Mouse (Mus musculus) lung, embryonic 15.5 days (tissue): ENCODE data around the gene Jsrp1. TPM values are rescaled to one million over a fixed set of nuclear protein-coding genes. Genes with fewer than 3 reads are reported as not detected.

ENCODE experiments used
- ATAC-seq: fragments of 200-750 bp; cut with Nextera tagmentation; 2 replicates; pipeline ENCODE4 v1.8.0; 2017; ENCODE audit warnings: moderate number of reproducible peaks, borderline replicate concordance; ENCODE audit not compliant: low FRiP score, low TSS enrichment; ENCODE audit errors: extremely low read depth
- H3K27ac ChIP-seq: fragments of 300-500 bp; sonication (generic); 2 replicates; pipeline ENCODE4 v1.5.1; 2015; ENCODE audit warnings: moderate library complexity, mild to moderate bottlenecking, inconsistent platforms
- H3K27me3 ChIP-seq: fragments of 300-500 bp; sonication (generic); 2 replicates; pipeline ENCODE4 v1.6.1; 2015; ENCODE audit warnings: inconsistent platforms
- H3K36me3 ChIP-seq: fragments of 300-500 bp; sonication (generic); 2 replicates; pipeline ENCODE4 v1.6.1; 2015; ENCODE audit warnings: inconsistent platforms
- H3K4me1 ChIP-seq: fragments of 300-500 bp; sonication (generic); 2 replicates; pipeline ENCODE4 v1.6.1; 2015; ENCODE audit warnings: inconsistent platforms
- H3K4me2 ChIP-seq: fragments of 300-500 bp; sonication (generic); 2 replicates; pipeline ENCODE4 v1.6.1; 2015; ENCODE audit warnings: inconsistent platforms, mild to moderate bottlenecking, moderate library complexity
- H3K4me3 ChIP-seq: fragments of 300-500 bp; sonication (generic); 2 replicates; pipeline ENCODE4 v1.5.1; 2015; ENCODE audit warnings: mild to moderate bottlenecking, inconsistent platforms
- H3K9ac ChIP-seq: fragments of 300-500 bp; sonication (generic); 2 replicates; pipeline ENCODE4 v1.6.1; 2015; ENCODE audit warnings: inconsistent platforms
- H3K9me3 ChIP-seq: fragments of 300-500 bp; sonication (generic); 2 replicates; pipeline ENCODE4 v1.6.1; 2016; ENCODE audit warnings: inconsistent platforms
- WGBS: fragments of 180-500 bp; shearing (Covaris S2); methylation state at CpG from one replicate; pipeline ENCODE4 v1.1.7; 2015; 5-methylcytosine and 5-hydroxymethylcytosine counted together
- microRNA counts: library from miRNA; unstranded; fragments of <30 nt; microRNA quantifications from one replicate; lab custom pipeline; 2016
- microRNA-seq: library from miRNA; unstranded; fragments of <30 nt; microRNA quantifications from one replicate; pipeline ENCODE4, GENCODE M21; 2016
- polyA plus RNA-seq: library from polyadenylated mRNA; unstranded; fragments of >200 nt; fragmentation: Nextera tagmentation; extraction: Ambion mirVana; gene quantifications from 2 replicates; pipeline ENCODE4 v1.2.1, GENCODE M21; 2015

The Jsrp1 gene
- polyA plus RNA-seq, 1 experiment from 2014 or later = 0.74 TPM

DNA sequence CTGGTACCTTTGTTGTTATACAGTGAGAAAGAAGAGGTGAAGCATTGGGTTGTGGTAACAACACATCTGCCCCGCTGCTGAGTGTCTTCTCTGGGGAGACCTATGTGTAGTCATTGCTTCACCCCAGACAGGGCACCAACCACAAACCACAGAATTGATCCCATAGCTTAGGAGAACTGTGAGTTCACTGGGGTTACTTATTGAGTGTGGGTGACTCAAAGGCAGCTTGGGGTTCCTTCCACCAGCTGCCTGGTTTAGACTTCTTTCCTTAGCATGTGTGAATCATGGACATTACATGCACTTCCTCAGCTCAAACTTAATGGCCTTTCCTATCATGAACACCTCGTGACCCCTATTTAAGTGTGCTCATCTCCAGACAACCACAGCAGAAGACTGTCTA is 49.8 kb downstream of the Jsrp1 start:
- no peak overlapping the region for H3K9ac ChIP-seq
- H3K36me3 ChIP-seq = peaks cover 31% of the 10 kb centered on the region
- H3K9me3 ChIP-seq = no peaks in the 10 kb centered on the region
- no peak overlapping the region for H3K4me3 ChIP-seq
- no peaks in the 10 kb centered on the region for H3K27me3 ChIP-seq
- 88% methylated on average over 2 of the region's 2 CpGs for WGBS
- no peak overlapping the region for H3K27ac ChIP-seq
- H3K4me2 ChIP-seq = no peak overlapping the region
- peaks cover 19% of the 10 kb centered on the region for H3K4me1 ChIP-seq
- ATAC-seq = no peak

DNA sequence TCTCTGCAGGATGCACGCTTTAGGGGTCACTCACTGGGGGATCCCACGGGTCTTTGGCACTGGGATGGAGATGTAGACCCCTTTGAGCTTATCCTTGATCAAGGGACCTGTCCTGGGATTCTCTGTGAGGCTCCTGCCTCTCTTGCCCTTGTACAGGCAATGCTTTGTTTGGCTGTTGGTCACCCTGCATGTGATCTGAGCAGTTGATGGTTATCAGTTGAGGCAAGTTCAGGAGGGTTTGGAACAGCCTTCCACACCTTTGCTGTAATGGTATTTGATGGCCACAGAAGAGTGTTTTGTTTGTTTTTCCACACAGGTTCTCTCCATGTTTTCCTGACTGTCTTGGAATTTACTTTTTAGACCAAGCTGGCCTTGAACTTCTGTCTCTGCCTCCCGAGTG is 51.5 kb downstream of the Jsrp1 start:
- Histone ChIP-seq H3K27me3 (no peaks in the 10 kb centered on the region), H3K4me1 (peaks cover 28% of the 10 kb centered on the region), H3K27ac (no peak overlapping the region), H3K9me3 (no peaks in the 10 kb centered on the region), H3K9ac (no peak overlapping the region), H3K36me3 (peaks cover 18% of the 10 kb centered on the region; the same call in 1 of the 2 replicates), H3K4me3 (no peak overlapping the region), H3K4me2 (no peak overlapping the region)
- ATAC-seq = no peak
- WGBS = 59% methylated on average over 3 of the region's 3 CpGs

DNA sequence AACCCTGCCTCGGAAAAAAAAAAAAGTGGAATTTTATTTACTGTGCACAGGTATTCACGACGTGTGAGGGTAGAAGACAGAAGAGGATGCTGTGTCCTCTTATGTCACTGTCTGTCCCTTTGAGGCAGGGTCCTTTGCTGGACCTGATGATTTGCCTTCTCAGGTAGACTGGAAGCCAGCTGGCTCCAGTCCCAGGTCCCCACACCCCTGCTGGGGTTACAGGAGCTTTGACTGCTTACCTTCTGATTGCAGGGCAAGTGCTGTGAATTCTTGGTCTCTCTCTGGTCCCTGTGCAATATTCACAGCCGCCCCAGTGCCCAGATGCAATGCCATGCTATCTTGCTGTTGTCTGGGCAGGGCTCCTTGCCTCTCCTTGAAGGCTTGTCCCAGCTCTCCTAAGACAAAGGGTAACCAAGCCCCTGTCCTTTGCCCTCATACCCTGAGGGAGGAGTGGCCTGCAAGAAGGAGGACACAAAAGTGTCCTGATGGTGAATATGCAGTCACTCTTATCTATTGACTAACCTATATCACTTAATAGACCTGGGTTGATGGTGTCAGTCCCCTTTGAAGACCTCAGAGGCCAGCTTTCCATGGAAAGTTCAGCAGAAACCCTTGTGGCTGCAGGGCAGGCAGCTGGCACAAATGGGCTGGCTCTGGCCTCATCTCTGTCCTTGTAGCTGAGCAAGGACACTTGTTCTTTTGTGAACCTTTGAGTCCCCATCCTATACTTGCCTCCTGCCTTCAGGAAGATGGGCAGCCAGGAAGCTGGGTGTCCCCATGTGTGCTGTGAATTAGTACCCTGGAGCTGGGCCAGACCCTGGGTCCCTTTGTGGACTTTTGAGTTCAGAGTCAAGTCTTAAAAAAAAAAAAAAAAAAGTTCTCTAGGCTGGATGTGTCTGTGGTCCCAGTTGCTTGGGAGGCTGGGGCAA is 52.4 kb downstream of the Jsrp1 start:
- peaks cover 30% of the 10 kb centered on the region for H3K4me1 ChIP-seq
- no peak for ATAC-seq
- 85% methylated on average over 4 of the region's 4 CpGs for WGBS
- H3K27ac ChIP-seq = no peak overlapping the region
- no peak overlapping the region for H3K4me2 ChIP-seq
- no peak overlapping the region for H3K4me3 ChIP-seq
- no peak overlapping the region for H3K9ac ChIP-seq
- H3K36me3 ChIP-seq = peaks cover 9% of the 10 kb centered on the region; the same call in 1 of the 2 replicates
- no peaks in the 10 kb centered on the region for H3K9me3 ChIP-seq
- no peaks in the 10 kb centered on the region for H3K27me3 ChIP-seq

DNA sequence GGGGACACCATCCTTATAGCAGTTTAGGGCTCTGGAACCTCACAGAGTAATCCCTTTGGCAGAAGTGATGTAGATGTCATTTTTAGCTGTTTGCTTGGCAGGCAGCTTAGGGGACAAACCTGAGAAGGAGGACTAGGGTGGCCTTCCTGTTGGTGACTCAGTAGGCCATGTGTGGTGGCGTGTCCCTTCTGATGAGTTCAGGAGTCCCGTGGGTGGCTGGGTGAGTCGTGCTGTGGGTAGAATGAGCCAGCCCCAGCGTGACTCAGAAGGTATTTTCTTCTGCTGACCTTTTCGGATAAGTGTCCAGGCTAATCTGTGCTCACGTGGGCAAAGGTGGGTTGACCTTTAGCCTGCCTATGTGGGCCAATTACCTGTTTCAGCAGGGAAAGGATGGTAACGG is 54.6 kb downstream of the Jsrp1 start:
- Histone ChIP-seq H3K9me3 (no peaks in the 10 kb centered on the region), H3K27me3 (no peaks in the 10 kb centered on the region), H3K36me3 (no peaks in the 10 kb centered on the region), H3K4me2 (no peak overlapping the region), H3K9ac (no peak overlapping the region), H3K27ac (no peak overlapping the region), H3K4me3 (no peak overlapping the region), H3K4me1 (peaks cover 27% of the 10 kb centered on the region)
- 73% methylated on average over 7 of the region's 7 CpGs for WGBS
- ATAC-seq = no peak

MicroRNA genes within 50 kb of the gene (microRNA counts, 519-probe panel; counts per million panel counts)
- 19.7 counts per million for microRNA mmu-miR-1982 (lab: Ali Mortazavi, UCI)

Small RNAs within 50 kb of the gene (microRNA-seq; reads per million reads assigned to microRNA genes)
- 1.7 reads per million for gene Mir1982

Other genes starting within 250 kb of the Jsrp1 start
- 10.1 and 10.2 TPM in 2 replicates for gene Klf16, start 236.2 kb downstream of the Jsrp1 start, polyA plus RNA-seq
- 122 and 133 TPM in 2 replicates for gene Abhd17a, start 223.2 kb downstream of the Jsrp1 start, polyA plus RNA-seq
- 79.0 and 84.8 TPM in 2 replicates for gene Scamp4, start 210.6 kb downstream of the Jsrp1 start, polyA plus RNA-seq
- 9.1 TPM in 2 replicates for gene Adat3, start 210.6 kb downstream of the Jsrp1 start, polyA plus RNA-seq
- 3.2 and 5.1 TPM in 2 replicates for gene Gm49322, start 207.5 kb downstream of the Jsrp1 start, polyA plus RNA-seq
- gene Csnk1g2, start 190.7 kb downstream of the Jsrp1 start, polyA plus RNA-seq = 142 and 152 TPM in 2 replicates
- gene Btbd2, start 156.4 kb downstream of the Jsrp1 start, polyA plus RNA-seq = 83.0 and 85.2 TPM in 2 replicates
- 99.8 and 104 TPM in 2 replicates for gene Mknk2, start 135.4 kb downstream of the Jsrp1 start, polyA plus RNA-seq
- gene Mob3a, start 111.5 kb downstream of the Jsrp1 start, polyA plus RNA-seq = 44.5 and 44.7 TPM in 2 replicates
- gene Izumo4, start 111.3 kb downstream of the Jsrp1 start, polyA plus RNA-seq = 19.8 and 23.0 TPM in 2 replicates
- gene Ap3d1, start 71.2 kb downstream of the Jsrp1 start, polyA plus RNA-seq = 68.2 and 72.4 TPM in 2 replicates
- 15.5 and 18.3 TPM in 2 replicates for gene Dot1l, start 58.3 kb downstream of the Jsrp1 start, polyA plus RNA-seq
- gene Sf3a2, start 15.3 kb downstream of the Jsrp1 start, polyA plus RNA-seq = 60.1 and 64.7 TPM in 2 replicates
- gene Plekhj1, start 14.9 kb downstream of the Jsrp1 start, polyA plus RNA-seq = 116 and 118 TPM in 2 replicates
- 0.09 and 0.13 TPM in 2 replicates for gene Amh, start 8.3 kb downstream of the Jsrp1 start, polyA plus RNA-seq
- gene Oaz1, start 13.2 kb upstream of the Jsrp1 start, polyA plus RNA-seq = 1,965 and 1,985 TPM in 2 replicates
- 0.05 and 0.31 TPM in 2 replicates for gene Lingo3, start 30.5 kb upstream of the Jsrp1 start, polyA plus RNA-seq
- 254 and 281 TPM in 2 replicates for gene Lsm7, start 41.7 kb upstream of the Jsrp1 start, polyA plus RNA-seq
- gene Sppl2b, start 41.8 kb upstream of the Jsrp1 start, polyA plus RNA-seq = 39.1 and 40.8 TPM in 2 replicates
- gene Tmprss9, start 58.4 kb upstream of the Jsrp1 start, polyA plus RNA-seq = not detected in 2 replicates
- 305 and 307 TPM in 2 replicates for gene Timm13, start 87.5 kb upstream of the Jsrp1 start, polyA plus RNA-seq
- gene Lmnb2, start 104.7 kb upstream of the Jsrp1 start, polyA plus RNA-seq = 55.8 and 60.4 TPM in 2 replicates
- 42.7 and 42.9 TPM in 2 replicates for gene Gadd45b, start 116.6 kb upstream of the Jsrp1 start, polyA plus RNA-seq
- gene Gng7, start 201.4 kb upstream of the Jsrp1 start, polyA plus RNA-seq = 5.3 and 6.6 TPM in 2 replicates
- gene Diras1, start 212.2 kb upstream of the Jsrp1 start, polyA plus RNA-seq = 0.11 and 0.30 TPM in 2 replicates
- 17.2 and 20.5 TPM in 2 replicates for gene Slc39a3, start 223.9 kb upstream of the Jsrp1 start, polyA plus RNA-seq
- 192 TPM in 2 replicates for gene Sgta, start 246.7 kb upstream of the Jsrp1 start, polyA plus RNA-seq